8 mouse cellular contexts compared by ENCODE assay signal in genomic region chr14:26637851-26638707, GRCm38 (mm10). TPM values are rescaled to one million over a fixed set of nuclear protein-coding genes. Genes with fewer than 3 reads are reported as not detected.
A peak's percentile ranks its signal among the peaks of the same experiment; 100 is the strongest.
DNase-seq lines count a peak whose midpoint lies in the region; ATAC-seq and TF ChIP-seq lines count a peak whose summit lies in the region.

Arf4 (plus strand) TSS chr14:26638074.

- H3K27ac ChIP-seq in heart, embryonic 12.5 days (ENCODE audit: poor library complexity, severe bottlenecking): peak within 1 kb of the TSS; percentile 96
- H3K27ac ChIP-seq in kidney, postnatal 0 days: peak within 1 kb of the TSS; percentile 97
- H3K27ac ChIP-seq in liver, embryonic 11.5 days (ENCODE audit: low read depth, low read length): peak within 1 kb of the TSS; percentile 88
- H3K27ac ChIP-seq in stomach, embryonic 14.5 days (ENCODE audit: low read length): peak within 1 kb of the TSS; percentile 98

- WGBS in heart, embryonic 12.5 days: under 1% methylated on average over 83 of the region's 83 CpGs
- WGBS in kidney, postnatal 0 days: under 1% methylated on average over 80 of the region's 83 CpGs
- WGBS in liver, embryonic 11.5 days: under 1% methylated on average over 83 of the region's 83 CpGs
- under 1% methylated on average over 83 of the region's 83 CpGs for WGBS in stomach, embryonic 14.5 days

- peak; percentile 94 for ATAC-seq in erythroid progenitor cell, adult 5-6 weeks (replicated peaks; ENCODE audit: low FRiP score, poor library complexity, severe bottlenecking)
- ATAC-seq in heart, embryonic 12.5 days (ENCODE audit: insufficient number of reproducible peaks, low FRiP score): peak; percentile 98
- ATAC-seq in kidney, postnatal 0 days (replicated peaks; ENCODE audit: low FRiP score, low read depth): peak; percentile 98
- ATAC-seq in liver, embryonic 11.5 days (replicated peaks; ENCODE audit: low FRiP score): peak; percentile 98
- peak; percentile 99 for ATAC-seq in stomach, embryonic 14.5 days (ENCODE audit: insufficient number of reproducible peaks, insufficient read depth, low FRiP score, low read depth)

- peak within 1 kb of the TSS; percentile 68 for H3K4me2 ChIP-seq in heart, embryonic 12.5 days
- peak within 1 kb of the TSS; percentile 75 for H3K4me2 ChIP-seq in kidney, postnatal 0 days (ENCODE audit: low read length)
- peak within 1 kb of the TSS; percentile 67 for H3K4me2 ChIP-seq in liver, embryonic 11.5 days
- H3K4me2 ChIP-seq in stomach, embryonic 14.5 days (replicated peaks; ENCODE audit: low read depth, low read length): peak within 1 kb of the TSS; percentile 63

- H3K36me3 ChIP-seq in heart, embryonic 12.5 days: 0 out of 2 replicates have a peak, but pooled peaks cover 5% of the 10 kb centered on the region
- no peaks in the 10 kb centered on the region for H3K36me3 ChIP-seq in kidney, postnatal 0 days (ENCODE audit: insufficient read depth, low read length)
- H3K36me3 ChIP-seq in liver, embryonic 11.5 days (ENCODE audit: control insufficient read depth, insufficient read depth, low read length): no peaks in the 10 kb centered on the region
- H3K36me3 ChIP-seq in stomach, embryonic 14.5 days (ENCODE audit: control insufficient read depth, insufficient read depth, low read length): no peaks in the 10 kb centered on the region

- TF ChIP-seq CTCF in kidney, postnatal 0 days (IDR thresholded peaks at IDR 0.05; ENCODE audit: low read depth): no peak

- peaks cover 9% of the 10 kb centered on the region; the same call in 1 of the 2 replicates for H3K4me1 ChIP-seq in heart, embryonic 12.5 days (replicated peaks)
- H3K4me1 ChIP-seq in kidney, postnatal 0 days (replicated peaks; ENCODE audit: insufficient read depth, low read length): peaks cover 5% of the 10 kb centered on the region; the same call in 1 of the 2 replicates
- peaks cover 8% of the 10 kb centered on the region; the same call in 1 of the 2 replicates for H3K4me1 ChIP-seq in liver, embryonic 11.5 days (replicated peaks; ENCODE audit: control insufficient read depth, insufficient read depth, low read length)
- peaks cover 6% of the 10 kb centered on the region; the same call in 1 of the 2 replicates for H3K4me1 ChIP-seq in stomach, embryonic 14.5 days (ENCODE audit: control insufficient read depth, insufficient read depth, low read length)

- DNase-seq in CD4-positive helper T cell, adult 2 months (ENCODE audit: low read depth, low spot score): peak; percentile 99
- DNase-seq in brain, embryonic 18.5 days (ENCODE audit: low read depth, low spot score): peak; percentile 97
- DNase-seq in kidney, postnatal 0 days (ENCODE audit: low spot score): peak; percentile 99
- peak; percentile 96 for DNase-seq in liver, embryonic 11.5 days (ENCODE audit: low spot score)
- DNase-seq in naive thymus-derived CD4-positive, alpha-beta T cell, adult 2 months (ENCODE audit: low read depth): peak; percentile 98

- H3K27me3 ChIP-seq in heart, embryonic 12.5 days (replicated peaks): no peaks in the 10 kb centered on the region
- no peaks in the 10 kb centered on the region for H3K27me3 ChIP-seq in kidney, postnatal 0 days (ENCODE audit: insufficient read depth, low read length)
- H3K27me3 ChIP-seq in liver, embryonic 11.5 days (replicated peaks; ENCODE audit: control insufficient read depth, insufficient read depth, low read length): no peaks in the 10 kb centered on the region
- H3K27me3 ChIP-seq in stomach, embryonic 14.5 days (ENCODE audit: control insufficient read depth, insufficient read depth, low read length): no peaks in the 10 kb centered on the region

- H3K4me3 ChIP-seq in heart, embryonic 12.5 days: peak within 1 kb of the TSS; percentile 88
- H3K4me3 ChIP-seq in kidney, postnatal 0 days (replicated peaks; ENCODE audit: low read depth, low read length): peak within 1 kb of the TSS; percentile 99
- peak within 1 kb of the TSS; percentile 77 for H3K4me3 ChIP-seq in liver, embryonic 11.5 days (ENCODE audit: low read depth, low read length)
- H3K4me3 ChIP-seq in stomach, embryonic 14.5 days (ENCODE audit: low read depth, low read length): peak within 1 kb of the TSS; percentile 97

- H3K9ac ChIP-seq in heart, embryonic 12.5 days: peak within 1 kb of the TSS; percentile 97
- peak within 1 kb of the TSS; percentile 97 for H3K9ac ChIP-seq in kidney, postnatal 0 days (ENCODE audit: low read depth, low read length)
- H3K9ac ChIP-seq in liver, embryonic 11.5 days (ENCODE audit: low read depth, low read length): peak within 1 kb of the TSS; percentile 80
- peak within 1 kb of the TSS; percentile 91 for H3K9ac ChIP-seq in stomach, embryonic 14.5 days (replicated peaks; ENCODE audit: low read depth, low read length)

- no peaks in the 10 kb centered on the region for H3K9me3 ChIP-seq in heart, embryonic 12.5 days (replicated peaks)
- H3K9me3 ChIP-seq in kidney, postnatal 0 days (replicated peaks; ENCODE audit: low read length): no peaks in the 10 kb centered on the region
- no peaks in the 10 kb centered on the region for H3K9me3 ChIP-seq in liver, embryonic 11.5 days (ENCODE audit: control insufficient read depth, low read length)
- H3K9me3 ChIP-seq in stomach, embryonic 14.5 days (ENCODE audit: control insufficient read depth, low read depth, low read length): no peaks in the 10 kb centered on the region

RNA-seq across cellular contexts. Expression of gene Arf4, which starts in this region (rescaled TPM):
- total RNA-seq in erythroid progenitor cell, adult 5-6 weeks (2015; ENCODE audit: low replicate concordance): 95.1 and 143 TPM in 2 replicates
- total RNA-seq in erythroid progenitor cell, adult 5-6 weeks (2017; ENCODE audit: low replicate concordance): 17.3 and 44.2 TPM in 2 replicates
- 466 and 469 TPM in 2 replicates for polyA plus RNA-seq in heart, embryonic 12.5 days (2016; fragmentation: Nextera tagmentation; extraction: Ambion mirVana)
- 519 and 548 TPM in 2 replicates for polyA plus RNA-seq in kidney, postnatal 0 days (2015; fragmentation: Nextera tagmentation; extraction: Ambion mirVana)
- polyA plus RNA-seq in liver, embryonic 11.5 days (2014; fragmentation: Nextera tagmentation; extraction: Ambion mirVana): 347 and 363 TPM in 2 replicates
- polyA plus RNA-seq in stomach, embryonic 14.5 days (2014; fragmentation: Nextera tagmentation; extraction: Ambion mirVana): 666 and 710 TPM in 2 replicates

Comparison
In these comparisons a context has a peak if more than half of its experiments do, and no peak if none do; other contexts are left out.
1. Peak in every context shown above with its lines: DNase-seq, ATAC-seq, H3K4me3 ChIP-seq and H3K27ac ChIP-seq.